Mouse (Mus musculus) embryonic fibroblast, embryonic 13.5 days (primary cell): Measurements from ENCODE around the gene Mtap.

Source experiments
- CTCF ChIP-seq: IDR thresholded peaks from 2 replicates; pipeline ENCODE4 v1.5.1; 2011; ENCODE audit warnings: mild to moderate bottlenecking, control low read depth, low read length, moderate library complexity, borderline replicate concordance; ENCODE audit not compliant: insufficient read depth
- POLR2A ChIP-seq: IDR thresholded peaks from 2 replicates; pipeline ENCODE4 v1.6.1; 2011; ENCODE audit warnings: low read depth, mild to moderate bottlenecking, control low read depth, low read length, moderate library complexity

- no peak for TF ChIP-seq CTCF
- TF ChIP-seq POLR2A = no peak
Observed at GRCm38 (mm10) chr4:89102283-89102682, 34.6 kb upstream of the Mtap start.
